Mouse (Mus musculus) spleen, adult 12 weeks (tissue): ENCODE results near the gene Ppp1r15a.
"Not testable (repeated sequence)": the region's sequence is repeated elsewhere in the genome, so short reads cannot be mapped to it uniquely, and the experiment has no call there.

ENCODE experiments used
- DNase-seq: peaks from one replicate; pipeline ENCODE4 v3.0.0; 2022; ENCODE audit warnings: low spot score

Ppp1r15a gene

DNA sequence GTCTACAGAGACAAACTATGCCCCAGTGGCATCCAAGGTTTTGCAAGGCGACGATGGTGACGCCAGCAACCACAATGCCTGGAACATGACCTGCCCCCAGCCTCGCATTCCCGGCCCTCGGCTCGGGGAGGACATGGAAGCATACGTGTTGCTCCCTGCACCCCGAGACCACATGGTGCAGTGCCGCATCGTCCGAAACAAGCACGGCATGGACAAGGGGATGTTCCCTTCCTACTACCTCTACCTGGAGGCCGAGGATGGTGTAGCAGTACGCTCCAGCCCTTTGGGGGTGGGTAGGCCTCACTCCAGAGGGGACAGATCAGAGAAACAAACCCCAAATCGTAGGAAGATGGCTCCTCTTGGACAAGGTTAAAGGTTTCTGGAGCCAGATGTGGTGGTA, 7.5 kb downstream of the Ppp1r15a start:
- DNase-seq: no peak

DNA sequence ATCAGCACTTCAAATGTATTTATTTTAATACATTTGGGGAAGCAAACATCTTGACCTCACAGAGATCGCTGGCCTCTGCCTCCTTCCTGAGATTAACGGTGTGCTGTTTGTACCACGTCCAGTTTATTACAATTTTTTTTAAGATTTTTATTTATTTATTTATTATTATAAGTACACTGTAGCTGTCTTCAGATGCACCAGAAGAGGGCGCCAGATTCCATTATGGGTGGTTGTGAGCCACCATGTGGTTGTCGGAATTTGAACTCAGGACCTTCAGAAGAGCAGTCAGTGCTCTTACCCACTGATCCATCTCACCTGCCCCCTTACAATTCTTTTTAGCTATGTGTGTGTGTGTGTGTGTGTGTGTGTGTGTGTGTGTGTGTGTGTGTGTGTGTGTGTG, 9.2 kb downstream of the Ppp1r15a start:
- DNase-seq: not testable (repeated sequence)

DNA sequence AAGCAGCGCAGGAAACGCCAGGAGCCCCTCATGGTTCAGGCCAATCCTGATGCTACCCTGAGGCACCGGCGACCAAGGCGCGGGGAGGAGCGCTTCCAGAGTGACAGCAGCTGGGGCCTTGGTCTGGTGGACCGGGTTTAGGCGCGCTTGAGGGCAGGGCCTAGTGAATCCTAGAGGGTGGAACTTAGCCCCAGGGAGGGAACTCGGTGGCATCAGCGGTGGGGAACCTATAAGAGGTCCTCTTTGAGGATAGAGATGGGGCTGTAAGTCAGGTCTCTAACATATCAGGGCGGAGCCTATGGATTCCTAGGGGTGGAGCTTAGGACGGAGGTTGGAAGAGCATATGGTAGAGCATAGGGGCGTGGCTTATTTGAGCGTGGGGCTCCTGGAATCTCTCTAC, 10.6 kb downstream of the Ppp1r15a start:
- DNase-seq: peak; percentile 27

DNA sequence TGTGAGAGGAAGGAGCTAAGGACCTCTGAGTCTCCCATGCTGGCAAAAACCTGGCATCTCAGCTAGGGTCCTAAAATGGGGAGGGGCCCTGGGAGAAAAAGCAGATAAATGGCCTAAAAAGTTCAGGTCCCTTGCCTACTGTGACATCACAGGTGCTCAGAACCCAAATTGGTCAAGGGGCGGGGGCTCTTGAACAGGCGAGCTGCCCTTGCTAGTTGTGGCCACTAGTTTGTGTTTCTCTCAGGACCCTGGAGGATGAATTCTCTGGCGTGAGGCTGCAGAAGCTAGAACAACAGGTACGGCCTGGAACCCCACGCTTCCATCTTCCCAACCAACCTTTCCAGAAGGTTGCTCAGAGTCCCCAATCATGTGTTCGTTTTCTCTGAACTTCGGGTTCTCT, 11.7 kb downstream of the Ppp1r15a start:
- DNase-seq: no peak

DNA sequence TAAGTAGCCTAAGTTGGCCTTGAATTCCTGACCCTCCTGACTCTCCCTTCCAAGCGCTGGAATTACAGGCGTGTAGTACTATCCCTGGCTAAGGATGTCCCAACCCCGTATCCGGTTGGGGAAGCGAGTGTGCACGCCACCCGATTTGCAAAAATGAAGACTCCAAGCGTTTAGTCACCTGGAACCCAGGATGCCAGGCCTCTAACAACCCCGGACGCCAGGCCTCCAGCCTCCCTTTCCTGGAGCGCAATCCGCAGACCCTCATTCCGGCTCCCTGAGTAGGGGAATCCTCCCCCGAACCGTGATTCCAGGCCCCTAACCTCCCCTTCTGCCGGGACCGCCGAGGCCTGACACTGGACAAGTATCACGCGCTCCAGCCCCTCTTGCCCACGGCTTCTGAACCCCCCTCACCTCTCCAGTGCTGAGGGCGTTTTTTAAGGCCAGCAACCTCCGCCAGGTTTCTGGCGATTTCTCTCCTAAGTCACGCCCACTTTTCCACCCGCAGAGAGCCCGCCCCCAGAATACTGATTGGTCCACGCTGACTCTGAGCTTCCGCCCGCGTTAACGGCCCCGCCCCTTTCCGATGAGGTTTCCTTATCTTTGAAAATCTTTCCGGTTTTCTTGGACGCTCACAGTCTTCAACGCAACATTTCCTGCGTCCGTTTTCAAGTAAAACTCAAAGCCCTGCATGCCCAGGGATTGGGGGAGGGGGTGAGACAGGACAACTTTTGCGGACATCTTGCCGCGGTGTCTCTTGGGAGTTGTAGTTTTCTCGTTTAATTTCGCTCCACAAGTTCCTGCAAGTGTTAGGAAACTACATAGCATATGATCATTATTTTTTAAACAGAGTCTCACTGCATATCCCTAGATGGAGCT, 15.9 kb downstream of the Ppp1r15a start, which contains the start of gene Nucb1:
Gene Nucb1 (minus strand): TSS at position 495 of the 876 bp plus-strand sequence.
- DNase-seq: peak; percentile 92

DNA sequence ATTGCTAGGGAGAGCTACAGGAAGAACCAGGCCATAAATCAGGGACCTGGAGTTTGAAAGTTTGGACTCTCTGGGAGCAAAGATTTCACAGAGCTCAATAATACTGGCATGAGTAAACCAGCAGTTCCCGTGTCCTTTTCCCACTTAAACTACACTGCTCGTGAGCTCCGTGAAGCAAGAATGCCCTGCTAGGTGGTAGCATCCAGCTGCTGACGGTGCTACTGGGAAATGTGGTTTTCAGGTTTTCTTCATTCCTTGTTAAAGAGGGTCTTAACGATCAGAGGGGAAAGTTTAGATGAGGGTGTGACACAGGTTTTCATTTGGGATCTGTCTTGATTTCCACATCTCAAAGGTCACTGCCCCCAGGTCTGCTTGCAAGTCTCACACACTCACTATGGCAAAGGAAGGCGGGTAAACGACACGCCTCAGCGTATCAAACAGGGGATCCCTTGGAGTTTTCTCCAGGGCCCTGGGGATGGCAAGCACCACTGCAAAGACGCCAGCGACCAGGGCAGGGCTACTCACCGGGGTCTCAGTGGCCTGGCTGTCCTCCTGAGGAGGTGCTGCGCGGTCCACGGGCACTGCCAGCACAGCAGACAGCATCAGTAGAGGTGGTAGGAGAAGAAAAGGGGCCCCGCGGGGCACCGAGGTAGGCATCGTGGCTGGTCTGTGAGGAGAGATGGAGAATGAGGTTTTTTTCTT, 16.7 kb downstream of the Ppp1r15a start:
- DNase-seq: no peak

DNA sequence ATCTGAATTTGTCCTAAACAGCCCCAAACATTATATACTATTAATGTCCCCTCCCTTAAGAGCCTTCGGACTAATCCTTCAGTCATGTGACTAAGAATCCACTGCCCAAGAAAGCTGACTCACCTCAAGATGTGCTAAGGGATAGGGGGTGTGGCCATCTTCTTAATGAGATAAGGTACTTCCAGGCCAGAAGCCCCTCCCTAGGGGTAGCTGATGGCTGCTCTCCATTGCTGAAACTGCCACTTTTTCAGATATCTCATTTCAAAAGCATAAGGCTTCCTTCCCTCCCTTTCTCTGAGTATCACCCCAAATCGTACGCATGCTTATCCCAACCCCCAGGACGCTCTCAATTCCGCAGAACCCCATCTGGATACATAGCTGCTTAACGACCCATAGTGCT, 17.5 kb downstream of the Ppp1r15a start:
- DNase-seq: peak; percentile 50

DNA sequence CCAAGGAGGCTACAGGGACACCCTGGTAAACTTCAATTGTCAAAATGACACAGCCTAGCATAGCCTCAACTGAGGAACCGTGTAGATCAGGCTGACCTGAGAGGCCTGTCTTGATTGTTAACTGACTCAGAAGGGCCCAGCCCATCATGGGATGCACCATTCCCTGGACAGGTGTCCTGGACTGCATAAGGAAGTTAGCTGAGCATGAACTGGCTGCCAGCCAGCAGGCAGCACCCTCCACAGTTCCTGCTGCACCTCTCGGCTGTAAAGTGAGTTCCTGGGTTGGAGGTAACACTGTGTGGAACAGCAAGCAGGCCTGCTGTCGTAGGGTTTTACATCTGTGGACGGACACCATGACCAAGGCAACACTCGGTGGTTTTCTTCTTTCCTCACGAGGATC, 18.5 kb downstream of the Ppp1r15a start:
- no peak for DNase-seq

DNA sequence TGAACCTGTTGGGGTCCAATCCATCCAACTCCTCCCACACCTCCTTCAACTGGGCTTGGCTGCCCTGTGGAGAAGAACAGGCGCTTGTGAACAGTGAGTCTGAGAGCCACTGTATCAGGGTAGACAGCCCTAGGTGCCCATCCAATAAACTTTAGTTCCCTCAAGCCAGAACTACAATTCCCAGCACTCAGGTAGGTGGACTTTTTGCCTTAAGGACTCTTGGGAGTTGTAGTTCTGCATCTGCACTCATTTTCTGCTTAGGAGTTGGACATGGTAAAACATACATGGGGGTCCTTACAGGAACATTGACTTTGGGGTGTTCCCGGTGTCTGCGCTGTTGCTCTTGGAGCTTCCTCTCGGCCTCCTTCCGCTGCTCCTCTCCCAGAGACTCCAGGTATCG, 27.6 kb downstream of the Ppp1r15a start:
- DNase-seq: no peak

DNA sequence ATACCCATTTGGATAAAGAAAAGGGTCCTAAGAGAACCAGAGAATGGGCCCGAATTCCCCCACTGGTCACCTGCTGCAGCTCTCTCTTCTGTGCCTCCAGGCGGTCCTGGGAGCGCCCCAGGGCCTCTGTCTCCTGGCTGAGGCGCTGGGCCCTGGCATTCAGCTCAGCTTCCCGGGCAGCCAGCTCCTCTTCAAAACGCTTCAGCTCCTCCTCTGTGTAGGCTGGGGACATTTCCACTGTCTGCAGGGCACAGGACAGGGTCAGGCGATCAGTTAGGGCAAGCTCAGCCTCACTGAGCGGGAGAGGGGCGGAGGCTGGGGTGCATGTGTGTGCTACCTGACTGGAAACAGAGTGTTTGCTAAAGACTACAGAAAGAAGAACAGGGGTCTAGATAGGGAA, 31.5 kb downstream of the Ppp1r15a start:
- DNase-seq: no peak

DNA sequence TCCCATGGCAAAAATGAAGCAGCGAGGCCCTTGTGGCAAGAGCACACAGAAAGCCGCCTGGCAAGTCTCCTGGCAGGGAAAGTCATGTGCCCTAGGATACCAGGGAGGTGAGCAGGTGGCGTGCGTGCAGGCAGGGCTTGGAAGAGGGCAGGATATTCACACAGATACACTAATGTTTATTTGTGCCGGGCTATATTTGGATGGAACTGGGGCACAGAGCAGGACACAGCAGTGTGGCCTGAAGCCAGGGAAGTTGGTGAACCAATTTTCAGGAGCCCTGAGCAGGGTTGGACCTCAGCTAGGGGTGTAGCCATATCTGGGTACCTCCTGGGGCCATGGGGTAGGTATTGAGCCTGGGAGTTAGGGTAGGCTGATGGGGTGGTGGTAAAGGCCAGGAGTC, 33.1 kb downstream of the Ppp1r15a start:
- DNase-seq: no peak

DNA sequence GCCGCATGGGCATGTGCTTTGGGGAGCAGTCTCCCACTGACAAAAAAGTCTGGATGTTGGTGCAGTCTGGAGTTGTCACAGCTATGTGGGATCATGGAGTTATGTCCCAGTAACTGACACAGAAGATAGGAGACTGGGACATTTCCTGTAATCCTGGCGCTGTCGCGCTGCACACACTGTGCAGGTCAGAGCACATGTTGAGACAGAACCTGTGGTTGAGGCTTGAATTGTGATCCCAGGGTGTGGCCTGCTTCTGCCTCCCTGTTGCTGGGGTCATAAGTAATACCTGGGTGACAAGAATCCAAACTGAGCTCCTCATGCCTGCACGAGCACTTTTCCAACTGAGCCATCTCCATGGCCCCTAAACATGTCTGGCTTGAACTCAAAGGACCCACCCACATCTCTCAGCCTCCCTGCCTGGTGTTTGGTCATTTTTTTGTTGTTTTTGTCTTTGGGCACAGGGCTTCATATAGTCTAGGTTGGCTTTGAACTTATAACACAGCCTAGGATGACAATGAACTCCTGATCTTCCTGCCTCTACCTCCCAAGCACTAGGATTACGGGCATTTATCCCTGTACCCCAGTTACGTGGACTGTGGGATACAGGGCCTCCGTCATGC, 33.7 kb downstream of the Ppp1r15a start:
- DNase-seq: no peak

DNA sequence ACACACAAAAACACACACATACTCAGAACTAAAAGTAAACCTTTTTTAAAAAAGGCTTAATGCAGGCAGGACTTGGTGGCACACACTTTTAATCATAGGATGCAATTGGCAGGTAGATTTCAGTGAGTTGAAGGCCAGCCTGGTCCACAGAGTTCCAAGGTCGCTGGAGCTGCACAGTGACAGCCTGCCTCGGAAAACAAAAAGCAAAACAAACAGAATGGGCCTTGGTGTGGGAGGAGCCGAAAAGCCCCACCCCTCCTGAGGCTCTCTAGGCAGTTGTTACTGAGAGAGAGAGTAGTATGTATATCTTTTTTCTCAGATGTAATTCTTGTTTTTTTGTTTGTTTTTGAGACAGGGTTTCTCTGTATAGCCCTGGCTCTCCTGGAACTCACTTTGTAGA, 34.8 kb downstream of the Ppp1r15a start:
- DNase-seq: no peak

DNA sequence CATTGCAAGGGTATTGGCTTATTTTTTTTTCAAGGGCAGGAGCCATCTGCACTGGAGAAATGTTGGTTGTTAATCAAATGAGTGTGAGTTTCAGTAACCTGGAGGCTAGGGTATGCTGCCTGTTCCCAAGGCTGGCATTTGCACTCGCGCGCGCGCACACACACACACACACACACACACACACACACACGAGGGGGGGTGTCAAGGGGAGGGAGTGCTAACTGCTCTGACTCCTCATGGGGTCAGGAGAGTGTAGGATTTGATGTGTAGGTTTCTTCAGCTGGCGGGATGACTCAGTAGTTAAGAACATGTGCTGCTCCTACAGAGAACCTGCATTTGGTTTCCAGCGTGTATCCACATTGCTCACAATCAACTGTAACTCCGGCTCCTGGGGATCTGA, 35.2 kb downstream of the Ppp1r15a start:
- no peak for DNase-seq

DNA sequence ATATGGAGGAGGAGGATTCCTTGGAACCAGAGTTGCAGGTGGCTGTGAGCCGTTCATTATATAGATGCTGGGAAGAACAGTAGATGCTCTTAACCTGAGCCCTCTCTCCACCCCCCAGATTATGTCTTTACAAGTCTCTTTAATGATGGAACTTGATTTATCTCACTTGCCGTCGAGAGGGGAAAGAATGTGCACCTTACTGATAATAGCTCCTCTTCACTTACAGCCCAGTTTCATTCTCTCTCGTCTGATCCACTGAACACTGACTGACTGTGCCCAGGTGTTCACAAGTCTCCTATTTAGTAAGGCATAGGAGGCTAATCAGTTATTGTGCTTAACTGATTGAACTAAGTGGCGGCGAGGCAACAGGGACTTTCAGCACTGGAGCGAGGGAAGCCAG, 36.5 kb downstream of the Ppp1r15a start:
- DNase-seq: no peak

DNA sequence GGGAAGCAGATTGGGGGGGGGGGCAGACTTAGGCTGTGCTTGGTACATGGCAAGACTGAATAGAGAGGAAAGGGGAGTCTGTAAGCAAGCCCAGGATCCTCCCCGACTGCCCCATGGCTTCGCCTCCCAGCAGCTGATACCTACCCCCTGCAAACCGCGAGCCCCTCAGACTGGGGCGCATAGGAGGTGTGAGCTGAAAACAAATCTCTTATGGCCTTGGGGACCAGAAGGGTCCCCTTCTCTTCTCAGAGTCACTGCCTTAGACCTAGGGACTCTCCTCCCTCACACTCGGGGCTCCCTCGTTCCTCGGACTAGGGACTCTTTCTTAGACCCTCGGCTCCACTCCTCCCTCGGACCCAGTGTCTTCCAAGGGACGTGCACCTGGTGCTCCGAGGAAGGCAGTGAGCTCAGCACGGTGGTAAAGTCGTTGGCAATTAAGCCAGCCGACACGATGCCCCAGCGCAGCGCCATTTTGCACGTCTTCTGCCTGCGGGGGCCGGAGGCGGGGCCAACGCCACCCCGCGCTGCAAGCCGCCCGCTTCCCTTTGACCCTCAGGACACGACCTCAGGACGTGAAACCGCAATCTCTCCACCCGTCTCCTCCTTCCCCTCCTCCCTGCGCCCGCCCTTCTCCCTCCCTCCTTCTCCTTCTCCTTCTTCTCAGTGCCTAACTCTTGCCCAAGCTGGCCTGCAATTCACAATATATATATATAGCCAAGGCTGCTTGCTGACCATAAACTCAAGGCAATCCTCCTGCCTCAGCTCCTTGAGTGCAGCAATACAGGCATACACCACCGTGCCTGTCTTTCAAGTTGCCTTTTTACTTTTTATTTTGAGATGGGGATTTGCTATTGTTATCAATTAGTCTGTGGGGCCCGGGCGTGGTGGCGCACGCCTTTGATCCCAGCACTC, 37.5 kb downstream of the Ppp1r15a start, which contains the start of gene Dhdh:
Gene Dhdh (minus strand): TSS at position 513 of the 912 bp plus-strand sequence.
- DNase-seq: no peak

DNA sequence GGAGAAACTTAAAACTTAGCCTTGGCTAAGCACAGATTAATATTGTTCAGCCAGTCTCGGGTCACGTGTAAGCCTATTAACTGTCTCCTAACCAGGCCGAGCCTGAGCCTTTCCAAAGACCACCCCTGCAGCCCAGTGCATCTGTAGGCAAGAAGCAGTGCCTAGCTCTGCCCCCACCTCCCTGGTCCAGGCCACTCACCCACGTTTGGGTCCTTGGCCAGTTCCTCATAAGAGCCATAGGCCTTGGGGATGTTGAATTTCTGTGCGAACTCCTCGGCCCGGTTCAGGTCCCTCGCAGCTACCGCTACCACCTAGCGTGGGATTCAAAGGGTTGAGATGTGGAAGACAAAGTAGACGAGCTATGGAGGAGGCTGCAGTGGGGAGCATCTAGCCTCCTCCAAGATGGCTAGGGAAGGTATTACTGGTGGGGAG, 38.2 kb downstream of the Ppp1r15a start:
- DNase-seq: no peak

DNA sequence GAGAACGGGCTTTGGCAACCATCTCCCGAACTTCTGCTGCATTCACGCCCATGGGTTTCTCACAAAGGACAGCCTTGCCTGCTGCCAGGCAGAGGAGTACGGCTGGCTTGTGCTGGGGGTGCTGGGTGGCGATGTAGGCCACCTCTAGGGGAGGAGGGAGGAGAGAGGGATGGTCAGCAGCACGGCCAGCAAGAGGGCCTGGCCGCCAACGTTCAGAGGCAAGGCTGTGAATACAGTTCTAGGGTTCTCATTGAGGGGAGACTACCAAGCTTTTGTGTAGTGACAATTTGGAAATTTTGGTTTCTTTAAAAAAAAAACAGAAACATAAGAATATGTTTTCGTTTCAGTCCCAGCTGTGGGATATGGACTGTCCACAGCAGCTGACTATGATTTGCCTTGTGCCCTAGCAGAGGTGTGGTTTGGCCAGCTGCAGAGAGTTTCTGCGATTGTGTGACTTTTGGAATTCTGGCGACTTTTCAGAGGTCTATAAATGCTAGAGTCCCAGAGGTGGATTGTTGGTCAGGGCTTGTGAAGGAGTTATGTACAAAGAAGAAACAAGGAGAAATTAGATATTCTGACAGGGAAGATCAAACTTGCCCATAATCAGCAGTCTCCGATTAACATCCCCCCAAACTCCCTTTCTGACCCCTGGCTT, 39.2 kb downstream of the Ppp1r15a start, which contains the start of gene Gm45808:
Gene Gm45808 (minus strand): TSS at position 51 of the 655 bp plus-strand sequence.
- no peak for DNase-seq

DNA sequence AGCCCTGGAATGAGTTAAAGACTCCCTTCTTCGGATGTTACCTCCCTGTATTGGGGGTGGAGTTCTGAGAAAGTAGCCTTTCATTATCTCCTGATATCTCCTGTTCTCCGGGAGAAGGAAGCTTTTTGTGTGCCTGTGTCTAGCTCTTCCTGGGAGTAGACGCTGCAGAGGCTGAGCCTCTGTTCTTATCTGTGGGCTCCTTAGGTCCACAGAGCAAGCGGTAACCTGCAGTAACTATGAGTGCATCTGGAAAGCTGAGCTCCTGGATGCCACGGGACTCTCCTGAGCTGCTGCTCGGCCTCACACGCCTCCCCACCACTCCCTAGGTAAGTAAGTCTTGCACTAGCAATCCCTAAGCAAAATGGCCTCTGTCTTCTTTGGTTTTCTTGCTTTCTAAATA, 39.9 kb downstream of the Ppp1r15a start:
- no peak for DNase-seq

DNA sequence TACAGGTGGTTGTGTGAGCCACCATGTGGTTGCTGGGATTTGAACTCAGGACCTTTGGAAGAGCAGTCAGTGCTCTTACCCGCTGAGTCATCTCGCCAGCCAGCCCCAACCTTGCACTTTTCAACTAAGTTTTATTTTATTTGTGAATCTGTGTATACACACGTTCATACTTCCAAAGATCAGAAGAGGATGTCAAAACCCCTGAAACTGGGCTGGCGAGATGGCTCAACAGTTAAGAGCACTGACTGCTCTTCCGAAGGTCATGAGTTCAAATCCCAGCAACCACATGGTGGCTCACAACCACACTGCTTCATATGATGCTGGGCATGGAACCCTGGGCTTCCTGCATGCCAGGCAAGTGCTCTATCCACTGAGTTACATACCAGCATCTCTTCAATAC, 41.1 kb downstream of the Ppp1r15a start:
- not testable (repeated sequence) for DNase-seq

DNA sequence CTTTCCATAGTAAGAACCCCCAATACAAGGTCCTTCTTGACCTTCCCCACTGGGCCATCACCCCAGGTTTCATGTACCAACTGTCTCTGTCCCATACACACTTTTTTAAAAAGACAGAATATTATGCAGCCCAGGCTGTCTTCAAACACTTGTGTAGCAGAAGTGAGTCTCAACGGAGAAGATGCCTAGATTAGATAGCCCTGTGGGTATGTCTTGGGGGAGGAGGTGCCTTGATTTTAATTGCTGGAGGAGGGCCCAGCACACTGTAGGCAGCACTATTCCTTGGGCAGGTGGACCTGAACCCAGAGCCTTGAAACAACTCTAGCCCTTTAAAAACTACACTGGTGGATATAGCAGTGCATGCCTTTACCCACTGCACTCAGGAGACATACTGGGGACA, 43.9 kb downstream of the Ppp1r15a start:
- DNase-seq: no peak
